Mouse (Mus musculus) G1E (cell line): Measurements from ENCODE around the gene Sfrp4.

ENCODE experiments used
- CTCF ChIP-seq: IDR thresholded peaks from 2 replicates; pipeline ENCODE4 v1.5.1; 2012; ENCODE audit warnings: low read depth, low read length, inconsistent platforms, mixed read lengths
- GATA1 ChIP-seq: IDR thresholded peaks from 2 replicates; pipeline ENCODE4 v1.6.1; 2012; ENCODE audit warnings: borderline replicate concordance, low read length, inconsistent platforms, mixed read lengths
- GATA2 ChIP-seq: IDR thresholded peaks from 2 replicates; pipeline ENCODE4 v1.6.1; 2012; ENCODE audit warnings: low read depth, low read length, inconsistent platforms, borderline replicate concordance

GRCm38 (mm10) chr13:19640203-19640851 lies 17.4 kb downstream of the Sfrp4 start:
- TF ChIP-seq CTCF (no peak), GATA2 (no peak), GATA1 (no peak)
